Mouse (Mus musculus) layer of hippocampus, postnatal 14 days (tissue): ENCODE data around the gene Slc24a2. TPM values are rescaled to one million over a fixed set of nuclear protein-coding genes. Genes with fewer than 3 reads are reported as not detected.

Experiments used
- DNase-seq, 2 experiments: peaks; one replicate each; pipeline ENCODE4 v3.0.0; 2021 to 2022; ENCODE audit warnings: low spot score in 2 of 2, mixed read lengths in 1 of 2
- total RNA-seq, 2 experiments: library from RNA; stranded (reverse); gene quantifications; 2 replicates each; pipeline ENCODE4 v1.2.3; 2021

The Slc24a2 gene
- total RNA-seq, 2 experiments from 2014 or later: 281 to 295 TPM

GRCm38 (mm10) chr4:87126756-87127155 lies 103.5 kb downstream of the Slc24a2 start:
- peak in 1 of 2 experiments; percentile 50 for DNase-seq

GRCm38 (mm10) chr4:87119758-87120157 lies 110.5 kb downstream of the Slc24a2 start:
- DNase-seq: no peak

GRCm38 (mm10) chr4:87115726-87116125 lies 114.6 kb downstream of the Slc24a2 start:
- no peak for DNase-seq

- DNase-seq: no peak
Observed at GRCm38 (mm10) chr4:87109331-87110059, 120.8 kb downstream of the Slc24a2 start.

- DNase-seq: no peak
Observed at GRCm38 (mm10) chr4:87100936-87101335, 129.3 kb downstream of the Slc24a2 start.

- peak; percentile 61 to 68 for DNase-seq
Observed at GRCm38 (mm10) chr4:87096186-87096585, 134.1 kb downstream of the Slc24a2 start.

- no peak for DNase-seq
Observed at GRCm38 (mm10) chr4:87093612-87094011, 136.7 kb downstream of the Slc24a2 start.

- no peak for DNase-seq
Observed at GRCm38 (mm10) chr4:87090841-87091240, 139.4 kb downstream of the Slc24a2 start.

- DNase-seq: peak in 1 of 2 experiments; percentile 32
Observed at GRCm38 (mm10) chr4:87088713-87089112, 141.6 kb downstream of the Slc24a2 start.

- DNase-seq: no peak
Observed at GRCm38 (mm10) chr4:87087597-87087996, 142.7 kb downstream of the Slc24a2 start.

GRCm38 (mm10) chr4:87086933-87087577 lies 143.2 kb downstream of the Slc24a2 start:
- DNase-seq: no peak

GRCm38 (mm10) chr4:87081321-87081720 lies 149.0 kb downstream of the Slc24a2 start:
- DNase-seq: no peak

GRCm38 (mm10) chr4:87079305-87079704 lies 151.0 kb downstream of the Slc24a2 start:
- DNase-seq: no peak

GRCm38 (mm10) chr4:87078726-87079125 lies 151.6 kb downstream of the Slc24a2 start:
- DNase-seq: no peak

- no peak for DNase-seq
Observed at GRCm38 (mm10) chr4:87075761-87076160, 154.5 kb downstream of the Slc24a2 start.

GRCm38 (mm10) chr4:87068121-87068520 lies 162.2 kb downstream of the Slc24a2 start:
- no peak for DNase-seq

GRCm38 (mm10) chr4:87065227-87065626 lies 165.1 kb downstream of the Slc24a2 start:
- DNase-seq: no peak

GRCm38 (mm10) chr4:87064561-87064960 lies 165.7 kb downstream of the Slc24a2 start:
- no peak for DNase-seq

- peak in 1 of 2 experiments; percentile 31 for DNase-seq
Observed at GRCm38 (mm10) chr4:87062771-87063253, 167.5 kb downstream of the Slc24a2 start.

GRCm38 (mm10) chr4:87061696-87062095 lies 168.6 kb downstream of the Slc24a2 start:
- no peak for DNase-seq

GRCm38 (mm10) chr4:87057572-87057971 lies 172.7 kb downstream of the Slc24a2 start:
- no peak for DNase-seq

- no peak for DNase-seq
Observed at GRCm38 (mm10) chr4:87055768-87056167, 174.5 kb downstream of the Slc24a2 start.
